Mouse (Mus musculus) forebrain, embryonic 12.5 days (tissue): ENCODE data around the gene Poc1b. TPM values are rescaled to one million over a fixed set of nuclear protein-coding genes. Genes with fewer than 3 reads are reported as not detected.

Experiments
- ATAC-seq: fragments of 200-750 bp; cut with Nextera tagmentation; 2 replicates; pipeline ENCODE4 v1.8.0; 2017; ENCODE audit warnings: moderate TSS enrichment; ENCODE audit not compliant: low FRiP score
- H3K27ac ChIP-seq: fragments of 300-500 bp; sonication (generic); 2 replicates; pipeline ENCODE4 v1.5.1; 2016; ENCODE audit warnings: mild to moderate bottlenecking
- H3K27me3 ChIP-seq: fragments of 300-500 bp; sonication (generic); 2 replicates; pipeline ENCODE4 v1.6.1; 2016; ENCODE audit warnings: mild to moderate bottlenecking
- H3K36me3 ChIP-seq: fragments of 300-500 bp; sonication (generic); replicated peaks from 2 replicates; pipeline ENCODE4 v1.6.1; 2016; ENCODE audit warnings: mild to moderate bottlenecking
- H3K4me1 ChIP-seq: fragments of 300-500 bp; sonication (generic); 2 replicates; pipeline ENCODE4 v1.6.1; 2016
- H3K4me2 ChIP-seq: fragments of 300-500 bp; sonication (generic); 2 replicates; pipeline ENCODE4 v1.6.1; 2016; ENCODE audit warnings: mild to moderate bottlenecking, moderate library complexity
- H3K4me3 ChIP-seq: fragments of 300-500 bp; sonication (generic); replicated peaks from 2 replicates; pipeline ENCODE4 v1.5.1; 2016; ENCODE audit warnings: mild to moderate bottlenecking
- H3K9ac ChIP-seq: fragments of 300-500 bp; sonication (generic); 2 replicates; pipeline ENCODE4 v1.6.1; 2016; ENCODE audit warnings: mild to moderate bottlenecking
- H3K9me3 ChIP-seq: fragments of 300-500 bp; sonication (generic); 2 replicates; pipeline ENCODE4 v1.6.1; 2016
- WGBS: fragments of 180-500 bp; shearing (Covaris S2); methylation state at CpG from one replicate; pipeline ENCODE4 v1.1.7; 2016; 5-methylcytosine and 5-hydroxymethylcytosine counted together
- polyA plus RNA-seq: library from polyadenylated mRNA; unstranded; fragments of >200 nt; fragmentation: Nextera tagmentation; extraction: Ambion mirVana; gene quantifications from 2 replicates; pipeline ENCODE4 v1.2.1, GENCODE M21; 2016

The Poc1b gene
- polyA plus RNA-seq, 1 experiment from 2014 or later, result 24.6 TPM

DNA sequence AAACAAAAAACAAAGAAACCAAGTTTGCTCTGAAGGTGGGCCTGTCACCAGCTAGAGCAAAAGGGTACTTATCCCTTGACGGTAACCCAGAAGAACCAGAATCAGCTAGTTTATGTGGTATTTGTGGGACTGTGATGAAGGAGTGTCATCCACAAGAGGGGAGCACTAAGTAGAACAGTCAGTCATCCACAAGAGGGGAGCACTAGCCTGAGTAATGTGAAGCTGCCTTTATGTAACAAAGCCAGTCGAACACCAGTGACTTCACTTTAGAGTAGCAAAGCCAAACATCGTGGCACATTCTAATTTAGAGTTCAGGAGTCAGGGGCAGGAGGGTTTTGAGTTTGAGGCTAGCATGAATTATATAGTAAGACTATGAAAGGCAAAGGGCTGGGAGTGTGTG, 59.6 kb downstream of the Poc1b start:
- no peak for ATAC-seq
- no peaks in the 10 kb centered on the region for H3K27me3 ChIP-seq
- 0 out of 2 replicates have a peak, but pooled peaks cover 4% of the 10 kb centered on the region for H3K4me1 ChIP-seq
- no peaks in the 10 kb centered on the region for H3K36me3 ChIP-seq
- H3K4me3 ChIP-seq, result no peak overlapping the region
- no peaks in the 10 kb centered on the region for H3K9me3 ChIP-seq
- no peak overlapping the region for H3K9ac ChIP-seq
- H3K4me2 ChIP-seq, result no peak overlapping the region
- no peak overlapping the region for H3K27ac ChIP-seq
- 83% methylated on average over 3 of the region's 3 CpGs for WGBS

- no peak overlapping the region for H3K9ac ChIP-seq
- H3K27ac ChIP-seq, result no peak overlapping the region
- ATAC-seq, result no peak
- H3K4me3 ChIP-seq, result no peak overlapping the region
- peaks cover 7% of the 10 kb centered on the region; the same call in 1 of the 2 replicates for H3K4me1 ChIP-seq
- no peaks in the 10 kb centered on the region for H3K36me3 ChIP-seq
- no peak overlapping the region for H3K4me2 ChIP-seq
- H3K27me3 ChIP-seq, result no peaks in the 10 kb centered on the region
- H3K9me3 ChIP-seq, result no peaks in the 10 kb centered on the region
- WGBS, result 77% methylated on average over 6 of the region's 6 CpGs
Observed at GRCm38 (mm10) chr10:99168404-99168803, 61.6 kb downstream of the Poc1b start.

GRCm38 (mm10) chr10:99168840-99169764, 62.3 kb downstream of the Poc1b start:
- H3K4me3 ChIP-seq, result no peak overlapping the region
- H3K27me3 ChIP-seq, result no peaks in the 10 kb centered on the region
- ATAC-seq, result no peak
- H3K36me3 ChIP-seq, result no peaks in the 10 kb centered on the region
- peaks cover 7% of the 10 kb centered on the region; the same call in 1 of the 2 replicates for H3K4me1 ChIP-seq
- no peak overlapping the region for H3K4me2 ChIP-seq
- no peaks in the 10 kb centered on the region for H3K9me3 ChIP-seq
- no peak overlapping the region for H3K27ac ChIP-seq
- H3K9ac ChIP-seq, result no peak overlapping the region
- WGBS, result 84% methylated on average over 11 of the region's 11 CpGs

DNA sequence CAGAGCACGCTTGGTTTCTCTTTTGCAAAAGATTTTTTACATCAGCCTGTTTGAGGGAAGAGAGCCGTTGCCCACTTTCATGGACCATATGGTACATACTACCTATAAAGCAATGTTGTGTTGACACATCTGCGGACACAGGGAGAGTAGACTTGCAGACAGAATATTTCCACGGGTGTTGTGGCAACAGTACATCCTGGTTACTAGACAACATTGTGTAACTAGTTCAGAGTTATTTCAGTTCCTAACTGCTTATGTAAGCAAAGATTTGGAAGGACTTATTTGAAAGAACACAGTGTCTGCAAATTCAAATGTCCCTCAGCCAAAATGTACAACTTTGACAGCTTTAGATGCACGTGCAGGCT, 62.9 kb downstream of the Poc1b start:
- Histone ChIP-seq H3K4me2 (no peak overlapping the region), H3K4me1 (peaks cover 7% of the 10 kb centered on the region; the same call in 1 of the 2 replicates), H3K27ac (no peak overlapping the region), H3K4me3 (no peak overlapping the region), H3K36me3 (no peaks in the 10 kb centered on the region), H3K9me3 (no peaks in the 10 kb centered on the region), H3K9ac (no peak overlapping the region), H3K27me3 (no peaks in the 10 kb centered on the region)
- WGBS, result 91% methylated on average over 5 of the region's 5 CpGs
- no peak for ATAC-seq

DNA sequence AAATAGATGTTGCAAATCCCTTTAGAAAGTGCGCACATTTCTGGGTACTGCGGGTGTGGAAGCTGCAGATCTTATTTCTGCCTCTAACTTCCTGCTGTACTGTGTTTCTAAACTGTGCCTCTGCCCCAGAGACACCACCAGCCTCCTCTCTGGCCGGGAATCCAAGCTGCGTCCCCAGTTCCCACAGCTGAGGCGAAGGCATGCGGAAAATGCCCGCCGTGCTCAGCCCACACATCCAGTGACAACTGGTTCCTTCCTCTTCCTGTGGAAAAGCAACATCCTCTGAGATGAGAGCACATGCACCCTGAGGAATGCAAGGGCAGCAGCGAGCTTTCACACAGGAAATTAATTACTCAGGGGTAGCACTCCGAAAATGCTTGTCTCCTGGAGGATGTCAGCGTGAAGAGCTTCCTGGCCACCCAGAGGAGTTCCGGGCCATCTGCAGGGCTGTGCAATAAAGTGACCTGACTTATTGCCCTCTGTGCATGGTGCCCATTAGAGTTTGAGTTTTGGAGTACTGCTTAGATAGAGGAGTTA, 65.2 kb downstream of the Poc1b start:
- Histone ChIP-seq H3K9ac (no peak overlapping the region), H3K36me3 (no peaks in the 10 kb centered on the region), H3K27ac (peak overlapping the region; percentile 9; the same call in 1 of the 2 replicates), H3K27me3 (no peaks in the 10 kb centered on the region), H3K9me3 (no peaks in the 10 kb centered on the region), H3K4me2 (no peak overlapping the region), H3K4me1 (peaks cover 7% of the 10 kb centered on the region; the same call in 1 of the 2 replicates), H3K4me3 (no peak overlapping the region)
- peak; percentile 41; the same call in 1 of the 2 replicates for ATAC-seq
- 39% methylated on average over 12 of the region's 12 CpGs for WGBS

- no peaks in the 10 kb centered on the region; the same call in 1 of the 2 replicates for H3K9me3 ChIP-seq
- no peak overlapping the region for H3K4me2 ChIP-seq
- 47% methylated on average over 7 of the region's 7 CpGs for WGBS
- ATAC-seq, result no peak
- H3K36me3 ChIP-seq, result peaks cover 2% of the 10 kb centered on the region
- H3K9ac ChIP-seq, result no peak overlapping the region
- H3K4me3 ChIP-seq, result no peak overlapping the region
- H3K4me1 ChIP-seq, result peaks cover 7% of the 10 kb centered on the region; the same call in 1 of the 2 replicates
- no peaks in the 10 kb centered on the region for H3K27me3 ChIP-seq
- H3K27ac ChIP-seq, result no peak overlapping the region
Observed at GRCm38 (mm10) chr10:99172906-99173507, 66.2 kb downstream of the Poc1b start.

- no peak for ATAC-seq
- WGBS, result 86% methylated on average over 9 of the region's 9 CpGs
- no peaks in the 10 kb centered on the region for H3K27me3 ChIP-seq
- no peak overlapping the region for H3K9ac ChIP-seq
- H3K4me3 ChIP-seq, result no peak overlapping the region
- H3K4me2 ChIP-seq, result no peak overlapping the region
- H3K4me1 ChIP-seq, result peaks cover 6% of the 10 kb centered on the region; the same call in 1 of the 2 replicates
- peaks cover 3% of the 10 kb centered on the region; the same call in 1 of the 2 replicates for H3K9me3 ChIP-seq
- H3K27ac ChIP-seq, result no peak overlapping the region
- peaks cover 4% of the 10 kb centered on the region for H3K36me3 ChIP-seq
Observed at GRCm38 (mm10) chr10:99176911-99177310, 70.1 kb downstream of the Poc1b start.

- ATAC-seq, result no peak
- H3K27ac ChIP-seq, result no peak overlapping the region
- peaks cover 3% of the 10 kb centered on the region; the same call in 1 of the 2 replicates for H3K9me3 ChIP-seq
- no peaks in the 10 kb centered on the region for H3K4me1 ChIP-seq
- no peaks in the 10 kb centered on the region for H3K27me3 ChIP-seq
- H3K36me3 ChIP-seq, result peaks cover 4% of the 10 kb centered on the region
- 90% methylated on average over 2 of the region's 2 CpGs for WGBS
- no peak overlapping the region for H3K4me3 ChIP-seq
- H3K4me2 ChIP-seq, result no peak overlapping the region
- no peak overlapping the region for H3K9ac ChIP-seq
Observed at GRCm38 (mm10) chr10:99178118-99178517, 71.3 kb downstream of the Poc1b start.

GRCm38 (mm10) chr10:99179122-99179521, 72.3 kb downstream of the Poc1b start:
- Histone ChIP-seq H3K4me2 (no peak overlapping the region), H3K9me3 (peaks cover 3% of the 10 kb centered on the region; the same call in 1 of the 2 replicates), H3K4me1 (no peaks in the 10 kb centered on the region), H3K4me3 (no peak overlapping the region), H3K9ac (no peak overlapping the region), H3K27ac (no peak overlapping the region), H3K27me3 (no peaks in the 10 kb centered on the region), H3K36me3 (peaks cover 4% of the 10 kb centered on the region)
- no peak for ATAC-seq
- WGBS, result 92% methylated on average over 5 of the region's 5 CpGs

GRCm38 (mm10) chr10:99179566-99179965, 72.7 kb downstream of the Poc1b start:
- peaks cover 4% of the 10 kb centered on the region for H3K36me3 ChIP-seq
- 93% methylated on average over 4 of the region's 4 CpGs for WGBS
- no peaks in the 10 kb centered on the region for H3K27me3 ChIP-seq
- H3K9me3 ChIP-seq, result peaks cover 3% of the 10 kb centered on the region; the same call in 1 of the 2 replicates
- H3K4me2 ChIP-seq, result no peak overlapping the region
- H3K4me1 ChIP-seq, result no peaks in the 10 kb centered on the region
- H3K4me3 ChIP-seq, result no peak overlapping the region
- ATAC-seq, result no peak
- H3K9ac ChIP-seq, result no peak overlapping the region
- no peak overlapping the region for H3K27ac ChIP-seq

DNA sequence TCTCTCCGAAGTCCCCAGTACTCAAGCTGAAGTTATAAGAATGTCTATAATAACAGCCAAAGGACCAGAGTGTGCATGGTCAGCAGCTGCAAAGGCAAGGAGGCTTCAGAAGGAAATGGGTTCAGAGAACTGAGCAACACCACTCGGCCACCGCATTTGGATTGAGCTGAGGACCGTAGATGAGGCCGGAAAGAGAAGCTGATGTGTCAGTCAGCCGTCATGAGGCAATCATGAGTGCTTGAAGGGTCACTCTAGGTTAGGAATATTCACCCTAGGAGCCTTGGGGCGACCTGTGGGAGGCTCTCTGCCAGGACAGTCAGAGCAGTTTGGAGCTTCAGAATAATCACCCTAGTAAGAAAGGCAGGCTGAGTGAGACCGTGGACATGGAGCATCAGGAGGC, 74.7 kb downstream of the Poc1b start:
- Histone ChIP-seq H3K4me3 (no peak overlapping the region), H3K9me3 (peaks cover 3% of the 10 kb centered on the region; the same call in 1 of the 2 replicates), H3K9ac (no peak overlapping the region), H3K27ac (no peak overlapping the region), H3K4me2 (no peak overlapping the region), H3K27me3 (no peaks in the 10 kb centered on the region), H3K4me1 (no peaks in the 10 kb centered on the region), H3K36me3 (peaks cover 4% of the 10 kb centered on the region)
- WGBS, result 92% methylated on average over 8 of the region's 8 CpGs
- no peak for ATAC-seq

DNA sequence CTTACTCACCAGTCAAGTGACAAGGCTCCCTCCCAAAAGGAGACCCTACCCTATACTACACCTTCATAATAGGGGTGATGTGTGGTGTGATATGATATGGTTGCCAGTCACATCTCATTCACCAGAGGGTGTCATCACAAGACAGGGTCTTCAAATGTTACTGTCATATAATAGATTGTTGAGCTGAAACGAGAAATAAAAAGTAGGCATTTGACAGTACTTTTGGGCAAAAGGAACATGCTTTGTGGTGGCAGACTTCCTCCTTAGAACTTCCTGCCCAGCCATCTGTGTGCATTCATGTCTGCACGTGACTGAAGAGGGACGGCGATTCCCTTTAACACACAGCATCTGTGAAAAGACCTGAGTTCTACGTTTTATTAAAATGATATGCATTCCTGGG, 75.3 kb downstream of the Poc1b start:
- H3K4me1 ChIP-seq, result no peaks in the 10 kb centered on the region
- peaks cover 4% of the 10 kb centered on the region for H3K36me3 ChIP-seq
- ATAC-seq, result no peak
- no peaks in the 10 kb centered on the region for H3K27me3 ChIP-seq
- no peak overlapping the region for H3K4me3 ChIP-seq
- no peak overlapping the region for H3K9ac ChIP-seq
- H3K9me3 ChIP-seq, result peaks cover 3% of the 10 kb centered on the region; the same call in 1 of the 2 replicates
- H3K4me2 ChIP-seq, result no peak overlapping the region
- H3K27ac ChIP-seq, result no peak overlapping the region
- 89% methylated on average over 5 of the region's 5 CpGs for WGBS
